Mouse (Mus musculus) small intestine, adult 2 months (tissue): ENCODE data around the gene Podxl2.

Experiments used
- CTCF ChIP-seq: fragments of 200-500 bp; IDR thresholded peaks from 2 replicates; pipeline ENCODE4 v1.5.1; 2012; ENCODE audit warnings: low read depth, mild to moderate bottlenecking, control low read depth, inconsistent platforms, low read length, moderate library complexity, mixed read lengths; ENCODE audit not compliant: insufficient replicate concordance, insufficient read length; ENCODE audit errors: extremely low read depth
- POLR2A ChIP-seq: fragments of 200-500 bp; IDR thresholded peaks from 2 replicates; pipeline ENCODE4 v1.6.1; 2012; ENCODE audit warnings: low read depth, mild to moderate bottlenecking, control low read depth, inconsistent platforms, low read length, moderate library complexity

- TF ChIP-seq CTCF (no peak), POLR2A (no peak)
Observed at GRCm38 (mm10) chr6:88885644-88886416, 11.0 kb upstream of the Podxl2 start.
